Mouse (Mus musculus) adrenal gland, postnatal 4 days (tissue): ENCODE results near the gene Arhgap15. TPM values are rescaled to one million over a fixed set of nuclear protein-coding genes. Genes with fewer than 3 reads are reported as not detected.

Source experiments
- DNase-seq, 2 experiments: peaks; one replicate each; pipeline ENCODE4 v3.0.0; 2021 to 2022; ENCODE audit warnings: low spot score in 2 of 2, mixed read lengths in 2 of 2
- total RNA-seq, 2 experiments: library from RNA; stranded (reverse); gene quantifications; 2 replicates each; pipeline ENCODE4 v1.2.3; 2021

Gene Arhgap15
- total RNA-seq, 2 experiments from 2014 or later: 1.2 to 2.3 TPM

GRCm38 (mm10) chr2:44105198-44105555, 356.6 kb downstream of the Arhgap15 start:
- DNase-seq: no peak

DNA sequence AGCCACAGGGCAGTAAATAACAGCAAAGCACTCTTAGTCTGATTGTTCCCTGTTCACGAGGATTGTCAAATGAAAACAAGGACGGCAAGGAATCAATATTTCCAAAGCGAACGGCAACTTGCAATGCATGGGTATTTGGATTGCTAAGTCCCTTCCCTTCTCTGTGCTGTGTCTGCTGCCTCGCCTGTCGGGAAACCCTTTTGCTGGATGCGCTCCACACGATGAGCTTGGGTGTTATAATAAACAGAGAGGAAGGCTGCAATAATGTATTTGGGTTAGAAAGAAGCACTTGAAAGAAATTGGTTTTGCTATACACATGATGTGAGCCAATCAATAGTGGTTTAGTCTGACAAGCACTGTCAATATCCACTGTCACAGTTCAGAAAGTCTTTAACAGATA, 357.7 kb downstream of the Arhgap15 start:
- DNase-seq: no peak

DNA sequence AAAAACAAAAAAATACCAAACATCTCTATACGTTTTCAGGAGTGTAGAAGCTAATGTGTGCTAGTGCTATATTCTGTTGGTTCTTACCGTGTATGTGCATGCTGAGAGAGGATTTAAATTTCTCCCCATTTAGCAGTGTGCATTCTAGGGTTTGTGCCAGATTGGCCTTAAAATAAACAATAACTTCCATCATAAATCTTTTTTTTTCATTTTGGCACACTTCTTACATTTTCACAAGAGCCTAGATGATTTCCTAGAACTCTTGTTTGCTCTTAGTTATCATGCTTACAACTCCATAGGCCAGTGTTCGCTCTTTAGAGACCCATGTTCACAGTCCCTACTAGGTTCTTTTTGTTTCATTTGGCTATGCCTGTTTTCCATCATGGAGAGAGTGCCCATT, 362.7 kb downstream of the Arhgap15 start:
- DNase-seq: no peak

GRCm38 (mm10) chr2:44112990-44113798, 364.6 kb downstream of the Arhgap15 start:
- no peak for DNase-seq

- no peak for DNase-seq
Measured at GRCm38 (mm10) chr2:44114296-44114695, 365.7 kb downstream of the Arhgap15 start.

- DNase-seq: no peak
Measured at GRCm38 (mm10) chr2:44121162-44121561, 372.5 kb downstream of the Arhgap15 start.

GRCm38 (mm10) chr2:44123246-44123645, 374.6 kb downstream of the Arhgap15 start:
- no peak for DNase-seq

DNA sequence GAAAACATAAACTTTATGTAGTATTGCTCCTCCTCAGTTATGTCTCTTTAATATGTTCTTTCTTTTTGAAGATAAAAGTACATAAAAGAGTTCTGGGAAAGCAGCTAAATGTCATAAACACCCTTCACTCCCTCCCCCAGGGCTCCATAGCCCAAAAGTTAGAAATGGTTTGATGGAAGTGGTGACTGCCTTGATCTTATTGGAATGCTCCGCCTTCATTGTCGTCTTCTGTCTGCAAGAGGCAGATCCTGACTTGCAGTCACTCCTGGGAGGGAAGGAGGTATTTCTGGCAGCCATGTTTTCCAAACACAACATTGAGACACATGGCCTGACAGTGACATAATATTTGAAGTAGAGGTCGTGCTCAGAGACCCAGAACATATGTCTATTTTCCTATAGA, 375.5 kb downstream of the Arhgap15 start:
- no peak for DNase-seq

GRCm38 (mm10) chr2:44124683-44125082, 376.1 kb downstream of the Arhgap15 start:
- DNase-seq: no peak

GRCm38 (mm10) chr2:44126044-44126695, 377.5 kb downstream of the Arhgap15 start:
- DNase-seq: no peak

DNA sequence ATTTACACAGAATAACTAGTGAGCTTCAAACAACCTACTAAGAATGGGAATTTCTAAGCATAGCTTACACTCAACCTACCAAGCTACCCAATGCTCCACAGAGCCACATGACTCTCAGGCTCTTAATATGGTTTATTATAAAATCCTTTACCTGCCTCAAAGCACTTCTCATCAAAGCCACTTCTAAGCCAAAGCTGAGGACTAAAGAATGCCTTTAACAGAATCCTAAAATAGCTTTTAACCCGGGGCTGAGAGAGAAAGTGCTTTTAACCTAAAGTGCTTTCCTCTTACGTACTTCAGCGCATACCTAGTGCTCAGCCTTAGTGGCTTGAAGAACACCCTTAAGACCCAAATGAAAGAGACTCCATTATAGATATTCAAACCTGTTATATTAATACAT, 380.9 kb downstream of the Arhgap15 start:
- no peak for DNase-seq

- no peak for DNase-seq
Measured at GRCm38 (mm10) chr2:44131271-44131670, 382.6 kb downstream of the Arhgap15 start.

- DNase-seq: no peak
Measured at GRCm38 (mm10) chr2:44134796-44135195, 386.2 kb downstream of the Arhgap15 start.

DNA sequence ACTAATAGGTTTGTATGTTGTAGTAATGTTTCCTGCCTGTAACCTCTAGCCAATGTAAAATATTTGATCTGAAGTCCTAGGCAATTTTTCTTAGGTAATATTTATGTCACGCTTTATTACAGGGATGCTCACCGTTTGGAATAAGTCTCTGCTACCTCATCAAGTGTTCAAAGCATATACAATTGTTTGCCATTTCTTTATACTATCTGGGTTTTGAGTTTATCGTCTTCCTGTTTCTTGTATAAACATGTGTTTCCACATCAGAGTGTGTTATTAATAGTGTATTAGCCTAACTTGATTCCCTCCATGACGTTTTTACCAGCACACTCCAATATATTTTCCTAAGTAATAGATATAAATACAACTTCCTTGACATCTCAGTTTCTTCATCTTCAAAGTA, 391.8 kb downstream of the Arhgap15 start:
- no peak for DNase-seq

GRCm38 (mm10) chr2:44142152-44142551, 393.5 kb downstream of the Arhgap15 start:
- no peak for DNase-seq

GRCm38 (mm10) chr2:44142611-44143010, 394.0 kb downstream of the Arhgap15 start:
- no peak for DNase-seq

- no peak for DNase-seq
Measured at GRCm38 (mm10) chr2:44146124-44146981, 397.7 kb downstream of the Arhgap15 start.

DNA sequence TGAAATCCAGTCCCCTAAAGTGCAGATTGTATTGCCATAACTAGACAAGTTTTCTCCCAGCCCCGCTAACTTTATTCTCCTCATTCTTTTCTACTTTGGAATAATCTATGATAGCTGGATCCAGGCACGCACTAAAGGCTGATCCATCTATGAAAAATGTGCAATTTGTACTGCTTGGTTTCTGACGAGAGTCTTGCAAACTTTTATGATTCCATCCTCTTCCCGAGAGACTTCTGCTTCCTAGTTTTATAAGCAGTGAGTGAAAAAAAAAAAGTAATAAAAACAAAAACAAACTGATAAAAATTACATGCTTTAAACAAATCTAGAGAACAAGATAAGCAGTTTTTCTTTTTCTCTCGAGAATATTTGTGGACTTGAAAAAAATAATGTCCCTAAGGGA, 398.9 kb downstream of the Arhgap15 start:
- no peak for DNase-seq

GRCm38 (mm10) chr2:44147971-44148370, 399.3 kb downstream of the Arhgap15 start:
- no peak for DNase-seq

DNA sequence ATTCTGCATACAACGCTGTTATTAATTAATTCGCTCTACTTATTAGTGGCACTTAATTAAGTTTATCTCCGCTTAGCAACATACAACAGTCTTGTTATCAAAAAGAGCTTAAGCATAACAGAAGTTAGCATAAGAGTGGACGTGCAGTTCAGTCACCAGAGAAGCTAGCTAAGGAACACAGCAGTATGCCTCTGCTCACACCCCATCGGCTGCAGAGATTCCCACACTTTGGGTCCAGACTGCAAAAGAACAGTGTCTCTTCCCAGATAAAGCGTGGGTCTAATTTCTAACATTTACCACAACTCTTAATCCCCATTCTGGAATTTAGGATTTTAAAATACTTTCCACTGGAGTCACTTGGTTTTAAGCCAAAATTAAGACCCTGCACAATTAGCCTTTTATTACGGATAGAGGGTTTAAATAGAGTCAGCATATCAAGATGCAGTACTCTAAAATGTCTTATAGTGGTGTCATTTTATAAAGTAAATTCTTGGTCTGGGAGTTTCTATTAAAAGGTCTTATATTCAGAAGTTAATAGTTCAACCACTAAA, 400.0 kb downstream of the Arhgap15 start:
- no peak for DNase-seq

DNA sequence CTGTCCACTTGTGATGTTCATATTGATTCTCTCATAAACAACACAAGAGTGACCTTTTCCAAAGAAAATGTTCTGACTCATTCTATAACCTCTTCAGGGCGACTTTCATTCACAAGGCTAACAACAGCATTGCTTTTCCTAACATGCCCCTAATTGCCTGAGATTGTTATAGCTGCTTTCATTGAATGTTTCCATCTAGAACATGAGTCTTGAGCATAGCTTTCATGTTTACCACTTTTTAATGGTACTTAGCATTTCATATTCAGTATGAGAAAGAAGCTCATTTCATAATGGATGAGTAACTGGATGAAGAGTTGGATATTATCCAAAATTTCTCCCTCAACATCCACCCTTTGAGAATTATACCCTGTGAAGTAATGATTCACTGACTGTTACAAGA, 403.7 kb downstream of the Arhgap15 start:
- DNase-seq: no peak

GRCm38 (mm10) chr2:44160358-44160757, 411.7 kb downstream of the Arhgap15 start:
- DNase-seq: no peak
